Mouse (Mus musculus) limb, embryonic 15.5 days (tissue): ENCODE results near the gene Hsd11b1. TPM values are rescaled to one million over a fixed set of nuclear protein-coding genes. Genes with fewer than 3 reads are reported as not detected.

Source experiments
- ATAC-seq: fragments of 200-750 bp; cut with Nextera tagmentation; 2 replicates; pipeline ENCODE4 v1.8.0; 2017; ENCODE audit warnings: low read depth, moderate TSS enrichment; ENCODE audit not compliant: insufficient number of reproducible peaks, low FRiP score, low TSS enrichment
- H3K27ac ChIP-seq: fragments of 300-500 bp; sonication (generic); 2 replicates; pipeline ENCODE4 v1.5.1; 2015; ENCODE audit warnings: moderate library complexity, mild to moderate bottlenecking, inconsistent platforms
- H3K27me3 ChIP-seq: fragments of 300-500 bp; sonication (generic); 2 replicates; pipeline ENCODE4 v1.6.1; 2015; ENCODE audit warnings: inconsistent platforms
- H3K36me3 ChIP-seq: fragments of 300-500 bp; sonication (generic); 2 replicates; pipeline ENCODE4 v1.6.1; 2015; ENCODE audit warnings: inconsistent platforms
- H3K4me1 ChIP-seq: fragments of 300-500 bp; sonication (generic); 2 replicates; pipeline ENCODE4 v1.6.1; 2015; ENCODE audit warnings: inconsistent platforms
- H3K4me2 ChIP-seq: fragments of 300-500 bp; sonication (generic); 2 replicates; pipeline ENCODE4 v1.6.1; 2015; ENCODE audit warnings: mild to moderate bottlenecking, inconsistent platforms
- H3K4me3 ChIP-seq: fragments of 300-500 bp; sonication (generic); 2 replicates; pipeline ENCODE4 v1.5.1; 2015; ENCODE audit warnings: mild to moderate bottlenecking, inconsistent platforms
- H3K9ac ChIP-seq: fragments of 300-500 bp; sonication (generic); 2 replicates; pipeline ENCODE4 v1.6.1; 2015; ENCODE audit warnings: inconsistent platforms
- H3K9me3 ChIP-seq: fragments of 300-500 bp; sonication (generic); 2 replicates; pipeline ENCODE4 v1.6.1; 2016; ENCODE audit warnings: inconsistent platforms
- WGBS: fragments of 180-500 bp; shearing (Covaris S2); methylation state at CpG from one replicate; pipeline ENCODE4 v1.1.7; 2015; 5-methylcytosine and 5-hydroxymethylcytosine counted together
- polyA plus RNA-seq: library from polyadenylated mRNA; unstranded; fragments of >200 nt; fragmentation: Nextera tagmentation; extraction: Ambion mirVana; gene quantifications from 2 replicates; pipeline ENCODE4 v1.2.1, GENCODE M21; 2015

Gene Hsd11b1
- polyA plus RNA-seq, 1 experiment from 2014 or later, result 6.8 TPM

DNA sequence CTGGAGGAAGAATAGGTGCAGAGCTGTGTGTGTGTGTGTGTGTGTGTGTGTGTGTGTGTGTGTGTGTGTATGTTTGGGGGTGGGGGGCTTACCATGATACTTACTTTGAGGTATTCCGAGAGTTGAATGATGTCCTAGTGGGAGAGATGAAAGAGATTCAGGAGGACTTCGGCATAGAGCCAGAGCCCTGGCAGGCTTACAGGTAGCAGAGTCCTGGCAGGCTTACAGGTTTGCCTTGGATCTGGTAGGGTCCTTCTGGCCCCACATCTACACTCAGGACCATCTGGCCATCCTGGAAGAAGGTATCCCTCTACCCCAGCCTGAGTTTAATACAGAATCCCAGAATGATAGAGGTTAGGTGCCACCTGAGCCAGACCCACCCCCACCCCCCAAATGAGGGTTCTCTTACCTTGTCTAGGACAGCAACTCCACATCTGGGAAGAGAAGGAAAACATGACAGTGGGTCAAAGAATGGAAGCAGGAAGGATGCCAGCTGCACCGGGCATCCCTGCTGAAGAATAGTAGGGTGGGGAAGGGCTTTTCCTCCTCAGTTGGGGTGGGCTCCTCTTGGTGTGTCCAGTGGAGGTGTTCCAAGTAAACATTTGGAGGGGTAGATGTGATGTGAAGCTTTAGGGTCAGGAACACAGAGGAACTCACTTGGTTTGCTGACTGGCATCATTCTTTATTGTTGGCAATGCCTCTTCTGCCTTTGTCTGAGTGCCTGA lies 69.3 kb downstream of the Hsd11b1 start:
- 51% methylated on average over 3 of the region's 3 CpGs for WGBS

DNA sequence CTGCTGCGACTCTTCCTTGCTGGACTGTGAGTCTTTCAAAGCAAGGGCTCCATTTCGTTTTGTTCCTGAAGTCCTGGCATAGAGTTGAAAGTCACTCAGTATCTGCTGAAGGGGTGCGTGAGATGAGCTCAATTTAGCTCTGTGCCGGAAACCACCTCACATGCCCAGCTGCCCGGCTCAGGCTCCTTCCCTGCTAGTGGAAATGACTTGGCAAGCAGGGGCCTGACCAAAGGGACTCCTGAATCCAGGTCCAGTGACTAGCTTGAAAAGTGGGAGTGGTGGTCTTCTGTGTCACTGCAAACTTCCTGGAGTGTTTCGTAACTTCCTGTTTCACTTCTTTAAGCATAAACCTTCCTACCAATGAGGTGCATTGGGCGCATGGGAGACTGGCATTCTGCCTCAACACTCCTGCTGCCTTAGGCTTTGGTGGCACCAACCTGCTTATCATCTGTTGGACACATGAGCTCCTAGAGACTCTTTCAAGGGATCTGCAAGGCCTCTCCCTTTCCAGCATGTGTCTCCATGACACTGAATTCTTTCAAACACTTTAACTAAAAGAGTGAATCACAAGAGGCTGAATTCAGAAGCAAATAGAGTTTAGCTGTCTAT lies 72.1 kb downstream of the Hsd11b1 start:
- Histone ChIP-seq H3K27ac (peak overlapping the region; percentile 92), H3K36me3 (no peaks in the 10 kb centered on the region), H3K9me3 (no peaks in the 10 kb centered on the region), H3K4me3 (no peak overlapping the region), H3K4me1 (peaks cover 45% of the 10 kb centered on the region), H3K27me3 (no peaks in the 10 kb centered on the region), H3K4me2 (no peak overlapping the region), H3K9ac (no peak overlapping the region)
- WGBS, result 79% methylated on average over 7 of the region's 7 CpGs
- no peak for ATAC-seq

More for the DNA sequence above, 69.3 kb downstream of the Hsd11b1 start:
- H3K4me3 ChIP-seq, result no peak overlapping the region
- ATAC-seq, result no peak
- no peak overlapping the region for H3K4me2 ChIP-seq
- H3K9ac ChIP-seq, result no peak overlapping the region
- H3K27me3 ChIP-seq, result no peaks in the 10 kb centered on the region
- no peaks in the 10 kb centered on the region for H3K9me3 ChIP-seq
- H3K27ac ChIP-seq, result no peak overlapping the region
- H3K36me3 ChIP-seq, result no peaks in the 10 kb centered on the region
- peaks cover 28% of the 10 kb centered on the region for H3K4me1 ChIP-seq

DNA sequence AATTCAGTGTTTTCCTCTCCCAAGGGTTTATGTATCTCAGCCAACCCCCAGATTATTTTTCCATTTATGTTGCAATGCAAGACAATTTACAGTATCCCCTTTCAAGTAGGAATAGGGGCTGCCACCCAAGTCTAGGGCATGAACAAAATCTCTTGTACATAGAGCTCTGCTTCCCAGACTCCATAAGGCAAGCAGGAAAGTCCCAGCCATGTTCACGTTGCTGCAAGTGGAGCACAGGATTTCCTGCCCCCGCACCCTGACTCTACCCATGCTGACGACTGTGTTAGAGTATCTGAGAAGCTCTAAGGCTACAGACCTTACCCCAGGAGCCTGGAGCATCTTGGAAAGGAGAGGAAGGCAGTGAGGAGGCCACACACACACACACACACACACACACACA lies 74.1 kb downstream of the Hsd11b1 start:
- peak overlapping the region; percentile 25; the same call in 1 of the 2 replicates for H3K4me2 ChIP-seq
- H3K27me3 ChIP-seq, result no peaks in the 10 kb centered on the region
- H3K9me3 ChIP-seq, result no peaks in the 10 kb centered on the region
- WGBS, result 35% methylated on average over 3 of the region's 3 CpGs
- no peak overlapping the region for H3K9ac ChIP-seq
- H3K36me3 ChIP-seq, result no peaks in the 10 kb centered on the region
- peak overlapping the region; percentile 92 for H3K27ac ChIP-seq
- ATAC-seq, result peak; percentile 56; the same call in 1 of the 2 replicates
- no peak overlapping the region for H3K4me3 ChIP-seq
- H3K4me1 ChIP-seq, result peaks cover 40% of the 10 kb centered on the region

DNA sequence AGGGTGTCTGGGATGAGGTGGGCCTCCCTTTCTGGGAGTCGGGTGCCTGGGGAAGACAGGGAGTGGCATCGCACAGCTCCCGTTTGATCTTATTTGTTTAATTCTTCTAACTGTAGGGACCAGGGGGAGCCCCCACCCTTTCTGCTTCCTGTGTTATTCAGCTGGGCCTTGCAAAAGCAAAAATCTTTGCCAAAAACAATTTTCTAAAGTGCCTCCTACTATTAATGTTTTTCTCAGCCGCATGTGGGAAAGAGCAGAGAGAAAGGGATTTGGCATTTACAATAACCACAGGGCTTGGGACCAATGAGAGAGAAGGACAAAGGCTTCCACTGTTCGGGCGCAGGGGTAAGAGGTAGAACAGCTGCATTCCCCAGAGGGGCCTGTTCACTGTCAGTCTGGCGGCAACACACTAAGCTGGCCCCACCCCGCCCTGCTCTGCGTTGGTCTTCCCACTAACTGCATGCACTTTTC lies 74.7 kb downstream of the Hsd11b1 start:
- Histone ChIP-seq H3K27me3 (no peaks in the 10 kb centered on the region), H3K4me3 (no peak overlapping the region), H3K27ac (peak overlapping the region; percentile 92), H3K9ac (no peak overlapping the region), H3K4me1 (peaks cover 40% of the 10 kb centered on the region), H3K4me2 (peak overlapping the region; percentile 25), H3K9me3 (no peaks in the 10 kb centered on the region), H3K36me3 (no peaks in the 10 kb centered on the region)
- WGBS, result 7% methylated on average over 9 of the region's 9 CpGs
- ATAC-seq, result peak; percentile 87

GRCm38 (mm10) chr1:193188257-193188656 lies 75.6 kb downstream of the Hsd11b1 start:
- no peak overlapping the region for H3K4me2 ChIP-seq
- 56% methylated on average over 6 of the region's 6 CpGs for WGBS
- H3K4me3 ChIP-seq, result no peak overlapping the region
- H3K9me3 ChIP-seq, result no peaks in the 10 kb centered on the region
- ATAC-seq, result no peak
- H3K36me3 ChIP-seq, result no peaks in the 10 kb centered on the region
- no peak overlapping the region for H3K9ac ChIP-seq
- peak overlapping the region; percentile 92 for H3K27ac ChIP-seq
- H3K27me3 ChIP-seq, result no peaks in the 10 kb centered on the region
- peaks cover 40% of the 10 kb centered on the region for H3K4me1 ChIP-seq

DNA sequence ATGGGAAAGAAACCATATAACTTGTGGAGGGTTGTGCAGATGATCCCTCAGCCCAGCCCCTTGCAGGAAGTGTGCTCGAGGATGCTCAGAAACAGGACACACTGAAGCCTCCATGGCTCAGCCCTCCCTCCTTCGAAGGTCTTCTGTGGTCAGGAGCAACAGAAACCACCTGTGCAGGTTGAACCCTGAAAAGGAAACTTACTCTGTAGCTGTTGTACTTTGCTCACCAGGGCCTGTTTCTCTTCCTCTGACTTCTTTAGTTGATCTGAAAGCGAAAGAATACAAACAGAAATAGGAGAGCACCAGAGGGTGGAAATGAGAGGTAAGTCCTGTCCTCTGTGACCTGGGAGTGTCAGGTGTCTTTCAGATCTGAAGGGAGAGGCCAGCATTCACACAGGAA lies 82.8 kb downstream of the Hsd11b1 start:
- 73% methylated on average over 3 of the region's 3 CpGs for WGBS
- ATAC-seq, result no peak
- Histone ChIP-seq H3K36me3 (no peaks in the 10 kb centered on the region), H3K9me3 (no peaks in the 10 kb centered on the region), H3K4me2 (no peak overlapping the region), H3K27ac (no peak overlapping the region), H3K27me3 (no peaks in the 10 kb centered on the region), H3K4me1 (no peaks in the 10 kb centered on the region), H3K9ac (no peak overlapping the region), H3K4me3 (no peak overlapping the region)

DNA sequence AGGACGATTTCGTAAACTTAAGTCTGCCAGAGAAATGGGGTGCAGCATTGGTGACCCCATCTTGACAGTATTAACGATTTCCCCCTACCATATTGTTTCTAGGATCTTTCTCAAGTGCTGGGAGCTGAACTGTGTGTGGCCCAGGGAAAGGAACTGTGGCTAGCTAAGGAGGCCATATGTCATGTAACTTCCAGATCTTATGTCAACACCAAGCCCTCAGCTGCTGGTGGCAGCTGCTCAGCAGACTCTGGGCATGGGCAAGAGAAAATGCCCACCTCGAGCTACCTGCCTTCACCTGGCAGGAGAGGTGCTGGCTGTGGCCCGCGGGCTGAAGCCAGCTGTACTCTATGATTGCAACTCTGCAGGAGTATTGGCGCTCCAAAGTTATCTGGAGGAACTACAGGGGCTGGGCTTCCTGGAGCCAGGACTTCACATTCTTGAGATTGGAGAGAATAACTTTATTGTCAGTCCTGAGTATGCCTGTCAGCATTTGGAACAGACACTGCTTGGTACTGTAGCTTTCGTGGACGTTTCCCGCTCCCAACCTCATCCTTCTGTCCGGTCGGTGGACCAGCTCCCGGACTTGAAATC lies 89.6 kb downstream of the Hsd11b1 start:
- peaks cover 26% of the 10 kb centered on the region for H3K4me1 ChIP-seq
- no peak overlapping the region for H3K9ac ChIP-seq
- H3K4me2 ChIP-seq, result peak overlapping the region; percentile 62
- no peak for ATAC-seq
- H3K9me3 ChIP-seq, result no peaks in the 10 kb centered on the region
- H3K27ac ChIP-seq, result peak overlapping the region; percentile 83
- H3K27me3 ChIP-seq, result no peaks in the 10 kb centered on the region
- H3K4me3 ChIP-seq, result peak overlapping the region; percentile 70
- 90% methylated on average over 13 of the region's 13 CpGs for WGBS
- H3K36me3 ChIP-seq, result no peaks in the 10 kb centered on the region

GRCm38 (mm10) chr1:193173810-193174129 lies 90.1 kb downstream of the Hsd11b1 start:
- no peaks in the 10 kb centered on the region for H3K36me3 ChIP-seq
- no peak for ATAC-seq
- H3K4me1 ChIP-seq, result peaks cover 26% of the 10 kb centered on the region
- WGBS, result 18% methylated on average over 9 of the region's 9 CpGs
- H3K4me3 ChIP-seq, result peak overlapping the region; percentile 70
- peak overlapping the region; percentile 83 for H3K27ac ChIP-seq
- H3K27me3 ChIP-seq, result no peaks in the 10 kb centered on the region
- no peaks in the 10 kb centered on the region for H3K9me3 ChIP-seq
- peak overlapping the region; percentile 62 for H3K4me2 ChIP-seq
- H3K9ac ChIP-seq, result peak overlapping the region; percentile 64

DNA sequence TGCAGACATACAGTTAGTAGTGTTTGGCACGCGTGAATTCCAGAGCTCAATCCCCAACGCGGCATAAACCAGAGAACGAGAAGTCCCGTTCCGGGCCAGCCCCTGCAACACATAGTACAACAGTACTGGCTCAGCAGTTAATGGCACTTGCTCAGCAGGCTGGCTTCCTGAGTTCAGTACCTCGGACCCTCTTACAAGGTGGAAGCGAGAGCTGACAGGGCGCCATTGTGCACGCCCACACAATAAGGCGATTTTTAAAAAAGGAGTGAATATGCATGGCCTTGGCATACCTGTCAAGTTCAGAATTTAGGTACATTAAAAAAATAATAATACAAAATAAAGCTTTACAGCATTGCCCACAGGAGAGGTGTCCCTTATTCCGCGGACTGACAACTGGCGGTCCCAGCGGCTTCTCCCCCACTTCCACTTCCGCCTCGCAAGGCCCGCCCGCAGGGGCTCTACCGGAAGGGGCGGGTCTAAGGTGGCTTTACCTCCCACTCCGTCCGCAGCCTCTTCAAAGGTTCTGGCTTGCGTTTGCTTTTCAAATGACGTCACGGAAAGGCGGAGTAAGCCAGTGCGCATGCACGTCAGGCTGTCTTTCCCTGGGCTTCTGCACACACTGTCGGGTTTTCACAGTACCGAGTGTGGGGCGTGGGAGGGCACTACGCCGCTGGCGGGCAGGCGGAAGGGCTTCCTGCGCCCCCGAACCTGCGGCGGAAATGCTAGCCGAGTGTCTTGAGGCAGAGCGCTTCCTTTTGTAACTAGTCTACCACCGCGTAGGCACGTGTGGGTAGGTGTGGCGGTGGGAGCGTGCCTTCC lies 90.7 kb downstream of the Hsd11b1 start:
- peak overlapping the region; percentile 83 for H3K27ac ChIP-seq
- WGBS, result under 1% methylated on average over 48 of the region's 48 CpGs
- ATAC-seq, result peak; percentile 98
- H3K27me3 ChIP-seq, result no peaks in the 10 kb centered on the region
- H3K9me3 ChIP-seq, result no peaks in the 10 kb centered on the region
- H3K4me3 ChIP-seq, result peak overlapping the region; percentile 70
- H3K9ac ChIP-seq, result peak overlapping the region; percentile 64
- H3K4me1 ChIP-seq, result peaks cover 26% of the 10 kb centered on the region
- H3K4me2 ChIP-seq, result peak overlapping the region; percentile 62
- H3K36me3 ChIP-seq, result no peaks in the 10 kb centered on the region
